Mouse (Mus musculus) ES-E14 (cell line): ENCODE data around the gene Lasp1.

Experiments
- CHD2 ChIP-seq: IDR thresholded peaks from 2 replicates; pipeline ENCODE4 v1.6.1; 2014; ENCODE audit warnings: mild to moderate bottlenecking, low read depth, low read length, inconsistent platforms
- HCFC1 ChIP-seq: IDR thresholded peaks from 2 replicates; pipeline ENCODE4 v1.6.1; 2012; ENCODE audit warnings: low read length, inconsistent platforms, borderline replicate concordance; ENCODE audit not compliant: insufficient read depth
- MAFK ChIP-seq: IDR thresholded peaks from 2 replicates; pipeline ENCODE4 v1.6.1; 2014; ENCODE audit warnings: mild to moderate bottlenecking, low read depth, low read length, inconsistent platforms; ENCODE audit not compliant: insufficient read depth
- ZC3H11A ChIP-seq: IDR thresholded peaks from 2 replicates; pipeline ENCODE4 v1.6.1; 2012; ENCODE audit warnings: low read depth, mild to moderate bottlenecking, inconsistent platforms, low read length, borderline replicate concordance
- ZNF384 ChIP-seq: IDR thresholded peaks from 2 replicates; pipeline ENCODE4 v1.6.1; 2012; ENCODE audit warnings: low read depth, low read length, inconsistent platforms

GRCm38 (mm10) chr11:97862148-97862547 is 63.3 kb downstream of the Lasp1 start:
- TF ChIP-seq MAFK = no peak
- TF ChIP-seq HCFC1 = no peak
- no peak for TF ChIP-seq ZNF384
- no peak for TF ChIP-seq CHD2
- TF ChIP-seq ZC3H11A = no peak
